Mouse (Mus musculus) stomach, postnatal 0 days (tissue): ENCODE measurements around the gene Zranb2.

ENCODE experiments used
- CTCF ChIP-seq: IDR thresholded peaks from 2 replicates; pipeline ENCODE4 v1.5.1; 2016; ENCODE audit warnings: antibody characterized with exemption, low read depth, mild to moderate bottlenecking, moderate library complexity
- EP300 ChIP-seq: optimal IDR thresholded peaks from 2 replicates; pipeline ENCODE3; 2016; ENCODE audit warnings: antibody characterized with exemption

DNA sequence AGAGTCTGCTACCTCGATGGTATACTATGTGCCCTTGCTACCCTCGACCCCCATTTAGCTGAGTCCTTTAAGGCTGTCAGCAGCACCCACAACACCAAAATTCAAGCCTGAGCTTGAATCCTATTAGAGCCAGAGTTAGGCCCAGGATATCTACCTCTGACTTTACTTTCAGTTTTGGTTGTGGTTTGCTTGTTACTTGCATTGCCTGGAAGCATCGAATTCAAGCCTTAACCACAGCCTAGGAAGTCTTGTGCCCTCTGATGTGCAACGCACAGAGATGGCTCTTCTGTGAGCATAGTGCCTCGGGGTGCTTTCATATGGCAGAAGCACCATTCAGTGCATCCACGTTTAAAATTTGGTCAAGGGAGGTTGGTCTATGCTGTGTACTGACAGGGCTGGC is 38.1 kb downstream of the Zranb2 start:
- no peak for TF ChIP-seq CTCF
- TF ChIP-seq EP300: no peak
